Comparison of ENCODE assay signal across 8 mouse cellular contexts in the genomic region with DNA sequence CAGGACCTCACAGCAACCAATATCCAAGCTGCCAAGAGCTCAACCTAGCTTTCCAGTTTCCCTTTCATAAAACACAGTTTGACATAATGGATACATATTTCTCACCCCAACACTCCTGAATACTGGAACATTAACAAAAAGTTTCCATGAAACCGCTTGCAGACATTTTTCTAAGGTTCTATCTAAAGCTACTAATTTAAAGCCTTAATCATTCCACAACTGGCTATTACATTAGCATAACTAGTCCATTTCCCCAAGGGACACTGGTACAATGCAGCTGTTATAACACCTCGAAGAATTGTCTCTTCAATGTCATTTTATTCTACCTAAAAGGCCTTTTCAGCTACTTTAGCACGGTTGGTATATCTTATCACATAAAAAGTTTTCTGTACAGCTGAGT. TPM values are rescaled to one million over a fixed set of nuclear protein-coding genes. Genes with fewer than 3 reads are reported as not detected.
A peak's percentile ranks its signal among the peaks of the same experiment; 100 is the strongest.
DNase-seq lines count a peak whose midpoint lies in the region; ATAC-seq and TF ChIP-seq lines count a peak whose summit lies in the region.

No protein-coding gene starts in this region.

- WGBS in kidney, embryonic 15.5 days = 15% methylated on average over 3 of the region's 3 CpGs
- WGBS in embryonic facial prominence, embryonic 13.5 days = 19% methylated on average over 3 of the region's 3 CpGs
- WGBS in intestine, embryonic 15.5 days = 28% methylated on average over 3 of the region's 3 CpGs

- peak overlapping the region; percentile 89 for H3K4me2 ChIP-seq in kidney, embryonic 15.5 days
- H3K4me2 ChIP-seq in embryonic facial prominence, embryonic 13.5 days = peak overlapping the region; percentile 79
- peak overlapping the region; percentile 80 for H3K4me2 ChIP-seq in intestine, embryonic 15.5 days (replicated peaks)
- peak overlapping the region; percentile 95 for H3K4me2 ChIP-seq in myocyte (ENCODE audit: low read depth)

- H3ac ChIP-seq in myocyte (ENCODE audit: control insufficient read depth, insufficient read length) = peak overlapping the region; percentile 87

- peaks cover 52% of the 10 kb centered on the region for H3K4me1 ChIP-seq in kidney, embryonic 15.5 days
- peaks cover 46% of the 10 kb centered on the region for H3K4me1 ChIP-seq in embryonic facial prominence, embryonic 13.5 days
- peaks cover 19% of the 10 kb centered on the region; the same call in 1 of the 2 replicates for H3K4me1 ChIP-seq in intestine, embryonic 15.5 days (replicated peaks)

- no peak for ATAC-seq in kidney, embryonic 15.5 days (replicated peaks; ENCODE audit: low FRiP score)
- no peak for ATAC-seq in embryonic facial prominence, embryonic 13.5 days (ENCODE audit: insufficient number of reproducible peaks, insufficient read depth, low FRiP score, low TSS enrichment, low read depth)
- no peak for ATAC-seq in intestine, embryonic 15.5 days

- H3K79me2 ChIP-seq in myocyte (ENCODE audit: control insufficient read depth, insufficient read depth) = peaks cover 61% of the 10 kb centered on the region

- no peak overlapping the region for H3K27ac ChIP-seq in kidney, embryonic 15.5 days
- no peak overlapping the region for H3K27ac ChIP-seq in embryonic facial prominence, embryonic 13.5 days
- H3K27ac ChIP-seq in intestine, embryonic 15.5 days = peak overlapping the region; percentile 33; the same call in 1 of the 2 replicates

- DNase-seq in kidney, adult 9 months = no peak
- DNase-seq in ovary, postnatal 36 days (ENCODE audit: low spot score) = no peak
- DNase-seq in urinary bladder, postnatal 36 days (ENCODE audit: low spot score in 2 of 2) = no peak
- DNase-seq in right cerebral cortex, adult 18-20 months = no peak

- no peak for TF ChIP-seq POLR2A in myocyte (IDR thresholded peaks at IDR 0.05; ENCODE audit: insufficient read length, low read depth)

- H3K4me3 ChIP-seq in kidney, embryonic 15.5 days (replicated peaks) = peak overlapping the region; percentile 95
- peak overlapping the region; percentile 94 for H3K4me3 ChIP-seq in embryonic facial prominence, embryonic 13.5 days
- H3K4me3 ChIP-seq in intestine, embryonic 15.5 days (replicated peaks) = peak overlapping the region; percentile 94
- H3K4me3 ChIP-seq in myocyte = peak overlapping the region; percentile 77

- H3K9ac ChIP-seq in kidney, embryonic 15.5 days = peak overlapping the region; percentile 95
- peak overlapping the region; percentile 95 for H3K9ac ChIP-seq in embryonic facial prominence, embryonic 13.5 days
- peak overlapping the region; percentile 93 for H3K9ac ChIP-seq in intestine, embryonic 15.5 days

- H3K36me3 ChIP-seq in kidney, embryonic 15.5 days = peaks cover 8% of the 10 kb centered on the region
- H3K36me3 ChIP-seq in embryonic facial prominence, embryonic 13.5 days = no peaks in the 10 kb centered on the region
- no peaks in the 10 kb centered on the region for H3K36me3 ChIP-seq in intestine, embryonic 15.5 days
- no peaks in the 10 kb centered on the region for H3K36me3 ChIP-seq in myocyte (ENCODE audit: control insufficient read depth, insufficient read depth)

- 0 out of 2 replicates have a peak, but pooled peaks cover 3% of the 10 kb centered on the region for H3K27me3 ChIP-seq in kidney, embryonic 15.5 days
- peaks cover 19% of the 10 kb centered on the region for H3K27me3 ChIP-seq in embryonic facial prominence, embryonic 13.5 days
- H3K27me3 ChIP-seq in intestine, embryonic 15.5 days (replicated peaks) = no peaks in the 10 kb centered on the region
- no peaks in the 10 kb centered on the region for H3K27me3 ChIP-seq in myocyte (ENCODE audit: control insufficient read depth, insufficient read depth, insufficient read length)

- H3K9me3 ChIP-seq in kidney, embryonic 15.5 days (replicated peaks) = no peaks in the 10 kb centered on the region
- no peaks in the 10 kb centered on the region for H3K9me3 ChIP-seq in embryonic facial prominence, embryonic 13.5 days
- no peaks in the 10 kb centered on the region for H3K9me3 ChIP-seq in intestine, embryonic 15.5 days

TF ChIP-seq in myocyte, 11 proteins besides CTCF, POLR2A, EP300 and RAD21:
- TF ChIP-seq MYOD1 (IDR thresholded peaks at IDR 0.05; ENCODE audit: control insufficient read depth in 1 of 3, insufficient read length in 2 of 3, low read depth in 2 of 3) (no peak), REST (IDR thresholded peaks at IDR 0.05; ENCODE audit: insufficient read depth, insufficient read length) (no peak), TCF12 (IDR thresholded peaks at IDR 0.05; ENCODE audit: insufficient read depth, poor library complexity, severe bottlenecking) (no peak), CEBPB (IDR thresholded peaks at IDR 0.05; ENCODE audit: insufficient read depth, poor library complexity, severe bottlenecking) (no peak), POLR2AphosphoS2 (IDR thresholded peaks at IDR 0.05; ENCODE audit: insufficient read length, low read depth) (no peak), USF1 (IDR thresholded peaks at IDR 0.05; ENCODE audit: low read depth) (no peak), E2F4 (IDR thresholded peaks at IDR 0.05; ENCODE audit: insufficient read depth) (no peak), SRF (IDR thresholded peaks at IDR 0.05; ENCODE audit: control insufficient read depth, insufficient read length, low read depth) (no peak), MAX (IDR thresholded peaks at IDR 0.05; ENCODE audit: low read depth) (no peak)

RNA-seq across cellular contexts. Expression of gene Rgmb, which starts 6.0 kb away (rescaled TPM):
- polyA plus RNA-seq in kidney, embryonic 15.5 days (2015; fragmentation: Nextera tagmentation; extraction: Ambion mirVana) = 12.5 and 13.3 TPM in 2 replicates
- polyA plus RNA-seq in embryonic facial prominence, embryonic 13.5 days (2015; fragmentation: Nextera tagmentation; extraction: Ambion mirVana) = 14.3 and 18.8 TPM in 2 replicates
- 30.5 and 32.5 TPM in 2 replicates for polyA plus RNA-seq in intestine, embryonic 15.5 days (2015; fragmentation: Nextera tagmentation; extraction: Ambion mirVana)
- polyA plus RNA-seq in myocyte (2012; fragmentation: generic; extraction: Trizol) = 13.8 TPM
